10 mouse cellular contexts compared by ENCODE assay signal in the genomic region with DNA sequence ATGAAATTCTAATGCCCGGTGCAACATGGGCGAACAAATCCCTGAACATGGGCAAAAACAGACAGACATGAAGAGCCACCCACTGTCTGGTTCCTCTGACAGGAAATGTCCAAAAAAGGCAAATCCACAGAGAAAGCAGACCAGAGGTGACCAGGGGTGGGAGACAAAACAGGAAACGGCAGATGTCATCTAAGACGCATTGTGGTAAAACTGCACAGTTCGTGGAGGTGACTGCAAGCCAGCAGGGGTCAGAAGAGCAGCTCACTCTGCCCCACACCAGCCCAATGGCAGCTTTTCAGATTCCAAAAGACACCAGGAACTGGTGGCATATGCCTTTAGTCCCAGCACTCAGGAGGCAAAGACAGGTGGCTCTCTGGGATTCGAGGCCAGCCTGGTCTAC. TPM values are rescaled to one million over a fixed set of nuclear protein-coding genes. Genes with fewer than 3 reads are reported as not detected.
DNase-seq lines count a peak whose midpoint lies in the region; ATAC-seq lines count a peak whose summit lies in the region.
"Had no signal": no experiment of that assay in that cellular context is flagged by ENCODE, and none has a peak within 500 bp of the region (broad histone marks: within the 10 kb centered on the region; RNA-seq: fewer than 3 reads in every experiment).

No protein-coding gene starts in this region.

- ATAC-seq in heart, embryonic 16.5 days (replicated peaks; ENCODE audit: extremely low read depth, insufficient read depth, low FRiP score), result no peak
- no peak for ATAC-seq in intestine, embryonic 16.5 days
- no peak for ATAC-seq in midbrain, embryonic 11.5 days (ENCODE audit: low FRiP score)

- H3K4me2 ChIP-seq in heart, embryonic 16.5 days (ENCODE audit: low read depth, low read length), result no peak overlapping the region
- H3K4me2 ChIP-seq in intestine, embryonic 16.5 days (ENCODE audit: low read depth, low read length), result no peak overlapping the region
- no peak overlapping the region for H3K4me2 ChIP-seq in midbrain, embryonic 11.5 days
- H3K4me2 ChIP-seq: heart, embryonic 11.5 days; neural tube, embryonic 12.5 days had no signal

- H3K27me3 ChIP-seq in heart, embryonic 16.5 days (ENCODE audit: control insufficient read depth, insufficient read depth, low read length), result no peaks in the 10 kb centered on the region
- no peaks in the 10 kb centered on the region for H3K27me3 ChIP-seq in intestine, embryonic 16.5 days (replicated peaks; ENCODE audit: control insufficient read depth, insufficient read depth, low read length)
- no peaks in the 10 kb centered on the region for H3K27me3 ChIP-seq in midbrain, embryonic 11.5 days (ENCODE audit: control insufficient read depth, insufficient read depth, low read length)
- H3K27me3 ChIP-seq: neural tube, embryonic 12.5 days had no signal

- peaks cover 15% of the 10 kb centered on the region for H3K4me1 ChIP-seq in heart, embryonic 16.5 days (ENCODE audit: control insufficient read depth, insufficient read depth, low read length)
- H3K4me1 ChIP-seq in intestine, embryonic 16.5 days (ENCODE audit: control insufficient read depth, insufficient read depth, low read length), result peaks cover 51% of the 10 kb centered on the region
- peaks cover 26% of the 10 kb centered on the region for H3K4me1 ChIP-seq in midbrain, embryonic 11.5 days (ENCODE audit: control insufficient read depth, insufficient read depth, low read length)

- peaks cover 2% of the 10 kb centered on the region for H3K36me3 ChIP-seq in heart, embryonic 16.5 days (ENCODE audit: control insufficient read depth, insufficient read depth)
- H3K36me3 ChIP-seq in intestine, embryonic 16.5 days (ENCODE audit: control insufficient read depth, insufficient read depth, low read length), result peaks cover 6% of the 10 kb centered on the region; the same call in 1 of the 2 replicates
- no peaks in the 10 kb centered on the region for H3K36me3 ChIP-seq in midbrain, embryonic 11.5 days (ENCODE audit: control insufficient read depth, insufficient read depth, low read length)

- DNase-seq in heart, postnatal 4 days, result no peak
- DNase-seq in CD8-positive naive resting alpha-beta T cell, adult 2 months (ENCODE audit: low read depth in 2 of 2, low spot score in 2 of 2), result peak; percentile 49 to 56
- peak; percentile 84 to 85 for DNase-seq in natural killer cell, adult 2 months (ENCODE audit: low spot score in 2 of 2)
- DNase-seq in retina, embryonic 14.5 days (ENCODE audit: low spot score), result no peak
- DNase-seq in cerebellum, adult 18-20 months, result no peak
- DNase-seq in midbrain, embryonic 11.5 days (ENCODE audit: low spot score, missing footprints), result no peak

- no peak overlapping the region for H3K9ac ChIP-seq in heart, embryonic 16.5 days (ENCODE audit: low read length)
- H3K9ac ChIP-seq in intestine, embryonic 16.5 days (ENCODE audit: low read depth, low read length), result no peak overlapping the region
- no peak overlapping the region for H3K9ac ChIP-seq in midbrain, embryonic 11.5 days (ENCODE audit: low read length)
- H3K9ac ChIP-seq: neural tube, embryonic 12.5 days had no signal

- no peak overlapping the region for H3K4me3 ChIP-seq in heart, embryonic 16.5 days (ENCODE audit: low read length)
- H3K4me3 ChIP-seq in intestine, embryonic 16.5 days (ENCODE audit: low read length), result no peak overlapping the region
- no peak overlapping the region for H3K4me3 ChIP-seq in midbrain, embryonic 11.5 days (ENCODE audit: low read depth, low read length)
- H3K4me3 ChIP-seq: neural tube, embryonic 12.5 days had no signal

- 49% methylated on average over 6 of the region's 6 CpGs for WGBS in heart, embryonic 16.5 days
- WGBS in intestine, embryonic 16.5 days, result 42% methylated on average over 6 of the region's 6 CpGs
- WGBS in midbrain, embryonic 11.5 days, result 62% methylated on average over 6 of the region's 6 CpGs

- no peaks in the 10 kb centered on the region for H3K9me3 ChIP-seq in heart, embryonic 16.5 days (replicated peaks; ENCODE audit: control insufficient read depth, low read length)
- no peaks in the 10 kb centered on the region for H3K9me3 ChIP-seq in intestine, embryonic 16.5 days (ENCODE audit: control insufficient read depth, low read length)
- H3K9me3 ChIP-seq in midbrain, embryonic 11.5 days (ENCODE audit: control insufficient read depth, low read length), result no peaks in the 10 kb centered on the region
- H3K9me3 ChIP-seq: neural tube, embryonic 12.5 days had no signal

- H3K27ac ChIP-seq in heart, embryonic 16.5 days (ENCODE audit: low read length), result peak overlapping the region; percentile 1; the same call in 1 of the 2 replicates
- H3K27ac ChIP-seq in intestine, embryonic 16.5 days (ENCODE audit: low read length), result peak overlapping the region; percentile 97
- H3K27ac ChIP-seq in midbrain, embryonic 11.5 days (ENCODE audit: low read depth, low read length), result no peak overlapping the region
- H3K27ac ChIP-seq: neural tube, embryonic 12.5 days had no signal

RNA-seq across cellular contexts. Expression of a gene that starts 28.4 kb away (rescaled TPM):
- polyA plus RNA-seq in heart, embryonic 16.5 days (2015; fragmentation: Nextera tagmentation; extraction: Ambion mirVana), result 34.3 and 56.1 TPM in 2 replicates
- total RNA-seq in heart, postnatal 4 days (2021), result 10 to 100 TPM; 51.5 to 56.0 TPM
- 248 and 262 TPM in 2 replicates for polyA plus RNA-seq in intestine, embryonic 16.5 days (2015; fragmentation: Nextera tagmentation; extraction: Ambion mirVana)
- 411 and 445 TPM in 2 replicates for polyA plus RNA-seq in midbrain, embryonic 11.5 days (2014; fragmentation: Nextera tagmentation; extraction: Ambion mirVana)

RNA-seq across cellular contexts. Expression of a gene that starts 33.7 kb away (rescaled TPM):
- polyA plus RNA-seq in heart, embryonic 16.5 days (2015; fragmentation: Nextera tagmentation; extraction: Ambion mirVana), result 12.5 and 15.0 TPM in 2 replicates
- total RNA-seq in heart, postnatal 4 days (2021), result 1 to 10 TPM; 9.0 to 9.2 TPM
- polyA plus RNA-seq in intestine, embryonic 16.5 days (2015; fragmentation: Nextera tagmentation; extraction: Ambion mirVana), result 17.8 and 18.1 TPM in 2 replicates
- 6.8 and 7.1 TPM in 2 replicates for polyA plus RNA-seq in midbrain, embryonic 11.5 days (2014; fragmentation: Nextera tagmentation; extraction: Ambion mirVana)

RNA-seq across cellular contexts. Expression of a gene that starts 50.1 kb away (rescaled TPM):
- 10.8 and 11.4 TPM in 2 replicates for polyA plus RNA-seq in heart, embryonic 16.5 days (2015; fragmentation: Nextera tagmentation; extraction: Ambion mirVana)
- total RNA-seq in heart, postnatal 4 days (2021), result 1 to 10 TPM; 4.7 to 4.8 TPM
- 11.5 and 12.2 TPM in 2 replicates for polyA plus RNA-seq in intestine, embryonic 16.5 days (2015; fragmentation: Nextera tagmentation; extraction: Ambion mirVana)
- 8.2 and 10.2 TPM in 2 replicates for polyA plus RNA-seq in midbrain, embryonic 11.5 days (2014; fragmentation: Nextera tagmentation; extraction: Ambion mirVana)

Comparison
In these comparisons a context has a peak if more than half of its experiments do, and no peak if none do; other contexts are left out.
1. DNase-seq: peak in CD8-positive naive resting alpha-beta T cell, adult 2 months (2 of 2) and natural killer cell, adult 2 months (2 of 2); none in heart, postnatal 4 days (single experiment), retina, embryonic 14.5 days (single experiment), cerebellum, adult 18-20 months (0 of 2) and midbrain, embryonic 11.5 days (single experiment).